Mouse (Mus musculus) bone marrow macrophage, adult 2 months (primary cell): ENCODE results near the gene Rbm33.

Experiments
- CTCF ChIP-seq: IDR thresholded peaks from 2 replicates; pipeline ENCODE4 v1.5.1; 2012; ENCODE audit warnings: low read depth, mild to moderate bottlenecking, low read length, moderate library complexity
- POLR2A ChIP-seq: IDR thresholded peaks from 2 replicates; pipeline ENCODE4 v1.6.1; 2012; ENCODE audit warnings: mild to moderate bottlenecking, low read depth, low read length, borderline replicate concordance

DNA sequence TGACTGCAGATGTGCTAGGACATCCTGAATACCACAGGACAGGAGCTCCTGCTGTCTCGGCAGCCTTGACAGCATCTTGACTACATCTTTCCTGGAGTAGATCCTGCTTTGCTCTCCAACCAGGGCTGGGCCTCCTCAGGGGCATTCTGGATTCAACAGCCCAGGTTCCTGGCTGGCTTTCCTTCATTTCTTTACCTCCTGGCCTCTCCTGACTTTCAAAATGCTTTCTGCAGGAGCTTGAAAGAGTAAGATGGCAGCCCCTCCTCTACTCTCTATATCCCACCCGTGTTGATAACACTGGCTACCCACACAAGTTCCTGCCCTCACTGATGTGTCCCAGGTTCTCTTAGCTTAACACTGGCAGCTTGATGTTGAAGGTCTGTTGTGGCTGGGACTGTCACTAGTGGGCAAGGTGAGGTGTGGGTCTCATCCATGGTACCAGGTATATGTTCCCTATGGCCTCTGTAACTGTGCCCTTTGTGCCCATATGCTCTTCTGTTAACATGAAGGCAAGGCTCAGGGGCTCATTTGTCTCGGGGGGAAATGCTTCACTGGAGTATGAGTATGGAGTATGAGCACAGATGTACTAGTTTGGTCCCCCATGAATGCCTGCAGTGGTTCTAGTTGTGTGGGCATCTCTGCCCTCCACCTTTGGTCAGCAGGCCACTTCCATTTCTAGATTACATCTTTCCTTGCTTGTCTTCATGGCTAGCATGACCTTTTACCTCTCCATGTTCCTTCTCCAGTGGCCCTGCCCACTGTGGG lies 133.4 kb downstream of the Rbm33 start:
- TF ChIP-seq CTCF = no peak
- no peak for TF ChIP-seq POLR2A
